ENCODE assay signal across 24 mouse cellular contexts in the genomic region with DNA sequence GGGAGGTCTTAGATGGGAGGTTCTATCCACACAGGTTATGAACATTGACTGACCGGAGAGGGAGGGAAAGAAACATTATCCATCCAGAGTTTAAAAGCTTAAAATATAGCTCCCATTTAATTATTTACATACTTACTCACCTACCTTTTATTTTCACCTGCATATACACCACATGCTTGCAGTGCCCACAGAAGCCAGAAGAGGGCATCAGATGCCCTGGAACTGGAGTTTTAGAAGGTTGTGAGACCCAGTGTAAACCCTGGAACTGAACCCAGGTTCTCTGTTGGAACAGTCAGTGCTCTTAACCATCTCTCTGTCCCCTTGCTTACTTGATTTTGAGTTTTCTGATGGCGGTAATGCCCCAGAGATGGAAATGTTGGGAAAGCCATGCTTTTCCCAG.
A peak's percentile ranks its signal among the peaks of the same experiment; 100 is the strongest.
DNase-seq lines count a peak whose midpoint lies in the region; ATAC-seq and TF ChIP-seq lines count a peak whose summit lies in the region.
"Had no signal": no experiment of that assay in that cellular context is flagged by ENCODE, and none has a peak within 500 bp of the region (broad histone marks: within the 10 kb centered on the region; RNA-seq: fewer than 3 reads in every experiment).

No protein-coding gene starts in this region.

- 82% methylated on average over 2 of the region's 2 CpGs for WGBS in kidney, postnatal 0 days
- WGBS in kidney, embryonic 14.5 days, result 96% methylated on average over 2 of the region's 2 CpGs
- 90% methylated on average over 2 of the region's 2 CpGs for WGBS in hindbrain, embryonic 13.5 days

- no peaks in the 10 kb centered on the region for H3K27me3 ChIP-seq in kidney, postnatal 0 days (ENCODE audit: insufficient read depth, low read length)
- no peaks in the 10 kb centered on the region for H3K27me3 ChIP-seq in kidney, embryonic 14.5 days (ENCODE audit: control insufficient read depth, insufficient read depth, low read length)
- H3K27me3 ChIP-seq in hindbrain, embryonic 13.5 days, result no peaks in the 10 kb centered on the region
- H3K27me3 ChIP-seq: heart, embryonic 15.5 days; intestine, embryonic 15.5 days; midbrain, embryonic 13.5 days; stomach, embryonic 15.5 days had no signal

- DNase-seq in kidney, postnatal 0 days (ENCODE audit: low spot score), result no peak
- DNase-seq in A20 (ENCODE audit: low read depth, low spot score) (peak; percentile 19), ES-E14 (ENCODE audit: low read depth, low spot score) (peak; percentile 40), adipocyte (ENCODE audit: low spot score) (no peak)
- DNase-seq: B cell, adult 2 months; cerebellum, adult 11 months; cerebellum, adult 9-11 months; forebrain, postnatal 0 days; gastrocnemius, postnatal 25 days; liver, postnatal 0 days; lung, postnatal 14 days; thymus, adult 2 months had no signal

- H3K27ac ChIP-seq in kidney, postnatal 0 days, result no peak overlapping the region
- H3K27ac ChIP-seq in kidney, embryonic 14.5 days (ENCODE audit: low read depth, low read length), result no peak overlapping the region
- no peak overlapping the region for H3K27ac ChIP-seq in ES-E14 (ENCODE audit: insufficient read depth, low read depth, low read length, poor library complexity, severe bottlenecking)
- no peak overlapping the region for H3K27ac ChIP-seq in cortical plate, adult 2 months (ENCODE audit: insufficient read depth, low read length)
- no peak overlapping the region for H3K27ac ChIP-seq in hindbrain, embryonic 13.5 days
- H3K27ac ChIP-seq: heart, embryonic 15.5 days; intestine, embryonic 15.5 days; limb, embryonic 12.5 days; midbrain, embryonic 13.5 days; stomach, embryonic 15.5 days had no signal

- peak; percentile 29 for TF ChIP-seq CTCF in kidney, postnatal 0 days (IDR thresholded peaks at IDR 0.05; ENCODE audit: low read depth)
- peak; percentile 10; the same call in 1 of the 2 replicates for TF ChIP-seq CTCF in cortical plate, adult 2 months (IDR thresholded peaks at IDR 0.05; ENCODE audit: extremely low read depth, insufficient read depth, low read length)

- no peak overlapping the region for H3K9ac ChIP-seq in kidney, postnatal 0 days (ENCODE audit: low read depth, low read length)
- no peak overlapping the region for H3K9ac ChIP-seq in kidney, embryonic 14.5 days (ENCODE audit: low read depth, low read length)
- no peak overlapping the region for H3K9ac ChIP-seq in ES-E14 (ENCODE audit: insufficient read depth, low read depth, low read length, poor library complexity, severe bottlenecking)
- H3K9ac ChIP-seq in hindbrain, embryonic 13.5 days, result no peak overlapping the region
- H3K9ac ChIP-seq: forebrain, postnatal 0 days; heart, embryonic 15.5 days; intestine, embryonic 15.5 days; limb, embryonic 12.5 days; liver, postnatal 0 days; midbrain, embryonic 13.5 days; stomach, embryonic 15.5 days had no signal

- no peaks in the 10 kb centered on the region; the same call in 1 of the 2 replicates for H3K9me3 ChIP-seq in kidney, postnatal 0 days (replicated peaks; ENCODE audit: low read length)
- no peaks in the 10 kb centered on the region; the same call in 1 of the 2 replicates for H3K9me3 ChIP-seq in kidney, embryonic 14.5 days (ENCODE audit: control insufficient read depth, low read length)
- H3K9me3 ChIP-seq in ES-E14 (ENCODE audit: control insufficient read depth, insufficient read depth, low read depth, low read length), result no peaks in the 10 kb centered on the region
- H3K9me3 ChIP-seq in hindbrain, embryonic 13.5 days, result no peaks in the 10 kb centered on the region
- H3K9me3 ChIP-seq: heart, embryonic 15.5 days; intestine, embryonic 15.5 days; midbrain, embryonic 13.5 days; stomach, embryonic 15.5 days had no signal

- TF ChIP-seq POLR2A in cortical plate, adult 2 months (IDR thresholded peaks at IDR 0.05; ENCODE audit: extremely low read depth, insufficient read depth, low read length), result no peak

- H3K4me2 ChIP-seq in kidney, postnatal 0 days (ENCODE audit: low read length), result no peak overlapping the region
- H3K4me2 ChIP-seq in kidney, embryonic 14.5 days (replicated peaks; ENCODE audit: low read depth, low read length), result no peak overlapping the region
- H3K4me2 ChIP-seq in hindbrain, embryonic 13.5 days, result no peak overlapping the region
- H3K4me2 ChIP-seq: heart, embryonic 15.5 days; intestine, embryonic 15.5 days; limb, embryonic 12.5 days; liver, embryonic 11.5 days; midbrain, embryonic 13.5 days; stomach, embryonic 15.5 days had no signal

- no peak overlapping the region for H3K4me3 ChIP-seq in kidney, postnatal 0 days (replicated peaks; ENCODE audit: low read depth, low read length)
- H3K4me3 ChIP-seq in kidney, embryonic 14.5 days (ENCODE audit: low read length), result no peak overlapping the region
- no peak overlapping the region for H3K4me3 ChIP-seq in ES-E14 (ENCODE audit: insufficient read depth in 1 of 2, low read depth in 1 of 2, low read length in 2 of 2, poor library complexity in 1 of 2, severe bottlenecking in 1 of 2)
- H3K4me3 ChIP-seq in cortical plate, adult 2 months (ENCODE audit: insufficient read depth, low read length), result no peak overlapping the region
- H3K4me3 ChIP-seq in hindbrain, embryonic 13.5 days, result no peak overlapping the region
- H3K4me3 ChIP-seq: heart, embryonic 15.5 days; intestine, embryonic 15.5 days; limb, embryonic 12.5 days; megakaryocyte, embryonic 14.5 days; midbrain, embryonic 13.5 days; stomach, embryonic 15.5 days had no signal

- H3K36me3 ChIP-seq in kidney, postnatal 0 days (ENCODE audit: insufficient read depth, low read length), result no peaks in the 10 kb centered on the region
- no peaks in the 10 kb centered on the region for H3K36me3 ChIP-seq in kidney, embryonic 14.5 days (ENCODE audit: control insufficient read depth, insufficient read depth, low read length)
- H3K36me3 ChIP-seq in ES-E14 (ENCODE audit: control insufficient read depth, insufficient read depth, low read length, poor library complexity, severe bottlenecking), result no peaks in the 10 kb centered on the region
- no peaks in the 10 kb centered on the region for H3K36me3 ChIP-seq in hindbrain, embryonic 13.5 days
- H3K36me3 ChIP-seq: G1E; heart, embryonic 15.5 days; intestine, embryonic 15.5 days; limb, embryonic 12.5 days; midbrain, embryonic 13.5 days; stomach, embryonic 15.5 days had no signal

- H3K4me1 ChIP-seq in kidney, postnatal 0 days (replicated peaks; ENCODE audit: insufficient read depth, low read length), result no peaks in the 10 kb centered on the region
- no peaks in the 10 kb centered on the region for H3K4me1 ChIP-seq in kidney, embryonic 14.5 days (ENCODE audit: control insufficient read depth, insufficient read depth, low read length)
- 0 out of 4 replicates have a peak, but pooled peaks cover 0 to 1% of the 10 kb centered on the region in 2 experiments for H3K4me1 ChIP-seq in ES-E14 (ENCODE audit: control insufficient read depth in 2 of 2, insufficient read depth in 2 of 2, low read length in 2 of 2, poor library complexity in 1 of 2)
- no peaks in the 10 kb centered on the region for H3K4me1 ChIP-seq in cortical plate, adult 2 months (ENCODE audit: control insufficient read depth, insufficient read depth, low read length)
- H3K4me1 ChIP-seq in hindbrain, embryonic 13.5 days (replicated peaks), result no peaks in the 10 kb centered on the region
- H3K4me1 ChIP-seq: intestine, embryonic 15.5 days; midbrain, embryonic 13.5 days; stomach, embryonic 15.5 days had no signal

- no peak for ATAC-seq in kidney, postnatal 0 days (replicated peaks; ENCODE audit: low FRiP score, low read depth)
- ATAC-seq in kidney, embryonic 14.5 days (ENCODE audit: low FRiP score, low TSS enrichment), result no peak
- no peak for ATAC-seq in hindbrain, embryonic 13.5 days (ENCODE audit: low FRiP score)
- ATAC-seq: forebrain, postnatal 0 days; hindbrain, embryonic 16.5 days; intestine, embryonic 15.5 days; liver, postnatal 0 days; midbrain, embryonic 13.5 days had no signal

- in situ Hi-C loops in ES-E14 (cut with MboI; ENCODE audit: low sequenced_read_pairs in 2 of 2, unreplicated experiment in 2 of 2), result no loop called here

TF ChIP-seq in ES-E14, 5 proteins besides CTCF, POLR2A, EP300 and RAD21:
- TF ChIP-seq CHD2 (IDR thresholded peaks at IDR 0.05; ENCODE audit: low read depth, low read length) (no peak), ZC3H11A (IDR thresholded peaks at IDR 0.05; ENCODE audit: borderline replicate concordance, low read depth, low read length) (peak; percentile 37; the same call in 1 of the 2 replicates), MAFK (IDR thresholded peaks at IDR 0.05; ENCODE audit: insufficient read depth, low read depth, low read length) (no peak), ZNF384 (IDR thresholded peaks at IDR 0.05; ENCODE audit: low read depth, low read length) (no peak), HCFC1 (IDR thresholded peaks at IDR 0.05; ENCODE audit: borderline replicate concordance, insufficient read depth, low read length) (no peak)

Comparison
In these comparisons a context has a peak if more than half of its experiments do, and no peak if none do; other contexts are left out.
1. DNase-seq: peak in A20 (single experiment) and ES-E14 (single experiment); none in kidney, postnatal 0 days (single experiment) and adipocyte (single experiment).